Mouse (Mus musculus) thymus, postnatal 14 days (tissue): Measurements from ENCODE around the gene Clasp1.
A peak's percentile ranks its signal among the peaks of the same experiment; 100 is the strongest.

Source experiments
- DNase-seq: peaks from one replicate; pipeline ENCODE4 v3.0.0; 2021

Gene Clasp1

GRCm38 (mm10) chr1:118403440-118403839 is 14.6 kb downstream of the Clasp1 start:
- DNase-seq = no peak

- DNase-seq = no peak
These were observed 18.9 kb downstream of the Clasp1 start for GRCm38 (mm10) chr1:118407586-118408250.

- DNase-seq = no peak
These were observed 20.4 kb downstream of the Clasp1 start for GRCm38 (mm10) chr1:118409249-118409648.

- DNase-seq = no peak
These were observed 22.0 kb downstream of the Clasp1 start for GRCm38 (mm10) chr1:118410824-118411223.

- no peak for DNase-seq
These were observed 24.3 kb downstream of the Clasp1 start for GRCm38 (mm10) chr1:118413169-118413568.

GRCm38 (mm10) chr1:118417047-118417730 is 28.3 kb downstream of the Clasp1 start:
- DNase-seq = no peak

GRCm38 (mm10) chr1:118419399-118419798 is 30.5 kb downstream of the Clasp1 start:
- DNase-seq = no peak

GRCm38 (mm10) chr1:118421149-118421548 is 32.3 kb downstream of the Clasp1 start:
- no peak for DNase-seq

GRCm38 (mm10) chr1:118422812-118423211 is 34.0 kb downstream of the Clasp1 start:
- DNase-seq = no peak

GRCm38 (mm10) chr1:118425982-118426381 is 37.1 kb downstream of the Clasp1 start:
- no peak for DNase-seq

GRCm38 (mm10) chr1:118428354-118429084 is 39.7 kb downstream of the Clasp1 start:
- no peak for DNase-seq

- no peak for DNase-seq
These were observed 42.7 kb downstream of the Clasp1 start for GRCm38 (mm10) chr1:118431548-118431947.

- no peak for DNase-seq
These were observed 46.2 kb downstream of the Clasp1 start for GRCm38 (mm10) chr1:118435001-118435473.

- DNase-seq = no peak
These were observed 49.0 kb downstream of the Clasp1 start for GRCm38 (mm10) chr1:118437856-118438255.

GRCm38 (mm10) chr1:118438332-118438731 is 49.5 kb downstream of the Clasp1 start:
- DNase-seq = no peak

GRCm38 (mm10) chr1:118440547-118440946 is 51.7 kb downstream of the Clasp1 start:
- DNase-seq = peak; percentile 25

GRCm38 (mm10) chr1:118444420-118444819 is 55.6 kb downstream of the Clasp1 start:
- peak; percentile 9 for DNase-seq

- DNase-seq = no peak
These were observed 56.1 kb downstream of the Clasp1 start for GRCm38 (mm10) chr1:118444988-118445387.

GRCm38 (mm10) chr1:118445441-118445840 is 56.6 kb downstream of the Clasp1 start:
- peak; percentile 28 for DNase-seq

- peak; percentile 60 for DNase-seq
These were observed 57.1 kb downstream of the Clasp1 start for GRCm38 (mm10) chr1:118446006-118446405.

- DNase-seq = no peak
These were observed 58.3 kb downstream of the Clasp1 start for GRCm38 (mm10) chr1:118447131-118447530.

GRCm38 (mm10) chr1:118448214-118448613 is 59.4 kb downstream of the Clasp1 start:
- DNase-seq = no peak

GRCm38 (mm10) chr1:118450891-118451450 is 62.1 kb downstream of the Clasp1 start:
- no peak for DNase-seq
